Mouse (Mus musculus): Measurements from ENCODE around the gene Gm45233. TPM values are rescaled to one million over a fixed set of nuclear protein-coding genes. Genes with fewer than 3 reads are reported as not detected.

Gm45233 gene
- polyA plus RNA-seq, 1 experiment from 2014 or later: 0.31 TPM

DNA sequence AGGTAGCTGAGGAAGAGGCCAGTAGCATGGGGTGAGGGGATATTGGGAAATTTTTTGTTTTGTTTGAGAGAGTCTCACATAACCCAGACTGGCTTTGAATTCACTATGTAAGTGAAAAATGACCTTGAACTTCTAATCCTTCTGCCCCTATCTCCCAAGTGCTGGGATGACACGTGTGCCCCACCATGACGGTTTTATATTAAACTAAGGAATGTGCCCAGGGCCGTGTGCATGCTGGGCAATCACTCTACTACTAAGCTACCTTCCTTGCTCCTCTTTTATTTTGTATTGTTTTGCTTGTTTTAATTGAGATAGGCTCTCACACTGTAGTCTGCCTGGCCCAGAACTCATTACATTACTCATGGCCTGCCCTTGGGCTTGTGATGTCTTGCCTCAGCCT is 2.9 kb upstream of the Gm45233 start:
- ATAC-seq (ENCODE audit: insufficient number of reproducible peaks, low FRiP score, low TSS enrichment, low read depth) (no peak), DNase-seq (ENCODE audit: low spot score) (no peak)
- WGBS: 83% methylated on average over 3 of the region's 3 CpGs
- Histone ChIP-seq H3K9ac (ENCODE audit: low read length) (no peak overlapping the region), H3K4me2 (ENCODE audit: low read depth, severe bottlenecking) (no peak overlapping the region), H3K9me3 (ENCODE audit: control insufficient read depth, low read length) (no peaks in the 10 kb centered on the region), H3K27ac (replicated peaks; ENCODE audit: low read depth, low read length) (no peak overlapping the region), H3K36me3 (ENCODE audit: control insufficient read depth, insufficient read depth, low read length) (no peaks in the 10 kb centered on the region), H3K4me1 (ENCODE audit: control insufficient read depth, insufficient read depth, low read length) (peaks cover 7% of the 10 kb centered on the region; the same call in 1 of the 2 replicates), H3K27me3 (ENCODE audit: control insufficient read depth, insufficient read depth, low read length) (no peaks in the 10 kb centered on the region), H3K4me3 (ENCODE audit: low read depth, low read length) (no peak overlapping the region)

DNA sequence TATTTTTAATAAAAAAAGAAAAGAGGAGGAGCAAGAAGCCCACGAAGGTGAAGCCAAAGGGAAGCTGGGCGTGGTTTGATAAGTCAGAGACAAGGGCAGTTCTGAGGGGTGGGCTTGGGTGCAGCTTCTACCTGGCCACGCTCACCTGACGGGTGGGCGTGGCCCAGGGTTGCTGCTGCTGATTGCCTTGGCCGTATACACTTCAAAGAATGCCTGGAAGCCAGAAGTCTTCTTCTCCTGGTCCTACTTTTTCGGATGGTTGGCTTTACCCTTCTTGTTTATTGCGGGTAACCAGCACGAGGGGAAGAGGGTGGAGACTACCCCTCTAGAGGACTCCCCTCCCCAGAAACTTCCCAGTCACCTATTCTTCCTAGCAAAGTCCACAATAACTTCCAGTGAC is 1.2 kb upstream of the Gm45233 start:
- Histone ChIP-seq H3K9ac (ENCODE audit: low read length) (peak overlapping the region; percentile 65), H3K27ac (replicated peaks; ENCODE audit: low read depth, low read length) (peak overlapping the region; percentile 86; the same call in 1 of the 2 replicates), H3K9me3 (ENCODE audit: control insufficient read depth, low read length) (no peaks in the 10 kb centered on the region), H3K4me2 (ENCODE audit: low read depth, severe bottlenecking) (peak overlapping the region; percentile 71), H3K4me3 (ENCODE audit: low read depth, low read length) (peak overlapping the region; percentile 51), H3K36me3 (ENCODE audit: control insufficient read depth, insufficient read depth, low read length) (no peaks in the 10 kb centered on the region), H3K27me3 (ENCODE audit: control insufficient read depth, insufficient read depth, low read length) (no peaks in the 10 kb centered on the region), H3K4me1 (ENCODE audit: control insufficient read depth, insufficient read depth, low read length) (peaks cover 7% of the 10 kb centered on the region; the same call in 1 of the 2 replicates)
- ATAC-seq (ENCODE audit: insufficient number of reproducible peaks, low FRiP score, low TSS enrichment, low read depth): no peak
- DNase-seq (ENCODE audit: low spot score): no peak
- WGBS: 11% methylated on average over 9 of the region's 9 CpGs

GRCm38 (mm10) chr7:43443126-43443916 is 607 bp upstream of the Gm45233 start:
- peak; percentile 82 for ATAC-seq (ENCODE audit: insufficient number of reproducible peaks, low FRiP score, low TSS enrichment, low read depth)
- DNase-seq (ENCODE audit: low spot score): peak; percentile 73
- Histone ChIP-seq H3K9ac (ENCODE audit: low read length) (peak overlapping the region; percentile 65), H3K27ac (replicated peaks; ENCODE audit: low read depth, low read length) (peak overlapping the region; percentile 86), H3K4me1 (ENCODE audit: control insufficient read depth, insufficient read depth, low read length) (peaks cover 7% of the 10 kb centered on the region; the same call in 1 of the 2 replicates), H3K27me3 (ENCODE audit: control insufficient read depth, insufficient read depth, low read length) (no peaks in the 10 kb centered on the region), H3K9me3 (ENCODE audit: control insufficient read depth, low read length) (no peaks in the 10 kb centered on the region), H3K4me2 (ENCODE audit: low read depth, severe bottlenecking) (peak overlapping the region; percentile 71), H3K4me3 (ENCODE audit: low read depth, low read length) (peak overlapping the region; percentile 51), H3K36me3 (ENCODE audit: control insufficient read depth, insufficient read depth, low read length) (no peaks in the 10 kb centered on the region)
- WGBS: 1% methylated on average over 36 of the region's 36 CpGs

- Histone ChIP-seq H3K27me3 (ENCODE audit: control insufficient read depth, insufficient read depth, low read length) (no peaks in the 10 kb centered on the region), H3K36me3 (ENCODE audit: control insufficient read depth, insufficient read depth, low read length) (no peaks in the 10 kb centered on the region), H3K4me2 (ENCODE audit: low read depth, severe bottlenecking) (no peak overlapping the region), H3K27ac (replicated peaks; ENCODE audit: low read depth, low read length) (no peak overlapping the region), H3K4me1 (ENCODE audit: control insufficient read depth, insufficient read depth, low read length) (peaks cover 4% of the 10 kb centered on the region; the same call in 1 of the 2 replicates), H3K4me3 (ENCODE audit: low read depth, low read length) (no peak overlapping the region), H3K9ac (ENCODE audit: low read length) (no peak overlapping the region), H3K9me3 (ENCODE audit: control insufficient read depth, low read length) (no peaks in the 10 kb centered on the region)
- DNase-seq (ENCODE audit: low spot score) (no peak), ATAC-seq (ENCODE audit: insufficient number of reproducible peaks, low FRiP score, low TSS enrichment, low read depth) (no peak)
- WGBS: 86% methylated on average over 4 of the region's 4 CpGs
Observed at GRCm38 (mm10) chr7:43447801-43448200, 3.9 kb downstream of the Gm45233 start.

GRCm38 (mm10) chr7:43448246-43448645 is 4.3 kb downstream of the Gm45233 start:
- H3K4me3 ChIP-seq (ENCODE audit: low read depth, low read length): no peak overlapping the region
- H3K9ac ChIP-seq (ENCODE audit: low read length): no peak overlapping the region
- ATAC-seq (ENCODE audit: insufficient number of reproducible peaks, low FRiP score, low TSS enrichment, low read depth): no peak
- no peak overlapping the region for H3K4me2 ChIP-seq (ENCODE audit: low read depth, severe bottlenecking)
- no peak overlapping the region for H3K27ac ChIP-seq (replicated peaks; ENCODE audit: low read depth, low read length)
- H3K4me1 ChIP-seq (ENCODE audit: control insufficient read depth, insufficient read depth, low read length): 0 out of 2 replicates have a peak, but pooled peaks cover 3% of the 10 kb centered on the region
- H3K36me3 ChIP-seq (ENCODE audit: control insufficient read depth, insufficient read depth, low read length): no peaks in the 10 kb centered on the region; the same call in 1 of the 2 replicates
- H3K27me3 ChIP-seq (ENCODE audit: control insufficient read depth, insufficient read depth, low read length): no peaks in the 10 kb centered on the region
- no peak for DNase-seq (ENCODE audit: low spot score)
- WGBS: 97% methylated on average over 2 of the region's 3 CpGs
- H3K9me3 ChIP-seq (ENCODE audit: control insufficient read depth, low read length): no peaks in the 10 kb centered on the region

DNA sequence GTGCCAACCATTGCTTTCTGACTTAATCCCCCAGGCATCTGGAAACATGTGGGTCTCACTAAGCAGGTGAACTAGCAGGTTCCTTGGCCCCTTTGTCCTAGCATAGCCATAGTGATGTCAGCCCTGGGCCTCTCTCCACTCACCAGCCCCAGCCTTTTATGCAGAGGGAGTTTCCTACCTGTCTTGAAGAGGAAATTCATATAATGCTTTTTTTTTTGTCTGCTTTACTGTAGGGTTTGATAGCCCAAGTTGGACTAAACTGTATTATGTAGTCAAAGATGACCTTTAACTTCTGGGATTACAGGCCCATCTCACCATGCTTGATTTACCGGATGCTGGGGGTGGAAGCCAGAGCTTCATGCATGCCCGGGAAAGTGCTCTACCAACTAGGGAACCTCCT is 5.9 kb downstream of the Gm45233 start:
- Histone ChIP-seq H3K27ac (replicated peaks; ENCODE audit: low read depth, low read length) (no peak overlapping the region), H3K9ac (ENCODE audit: low read length) (no peak overlapping the region), H3K9me3 (ENCODE audit: control insufficient read depth, low read length) (no peaks in the 10 kb centered on the region), H3K4me1 (ENCODE audit: control insufficient read depth, insufficient read depth, low read length) (no peaks in the 10 kb centered on the region), H3K4me3 (ENCODE audit: low read depth, low read length) (no peak overlapping the region), H3K36me3 (ENCODE audit: control insufficient read depth, insufficient read depth, low read length) (no peaks in the 10 kb centered on the region; the same call in 1 of the 2 replicates), H3K27me3 (ENCODE audit: control insufficient read depth, insufficient read depth, low read length) (no peaks in the 10 kb centered on the region), H3K4me2 (ENCODE audit: low read depth, severe bottlenecking) (no peak overlapping the region)
- no peak for ATAC-seq (ENCODE audit: insufficient number of reproducible peaks, low FRiP score, low TSS enrichment, low read depth)
- 96% methylated on average over 2 of the region's 2 CpGs for WGBS
- DNase-seq (ENCODE audit: low spot score): no peak

GRCm38 (mm10) chr7:43451726-43452125 is 7.8 kb downstream of the Gm45233 start:
- Histone ChIP-seq H3K36me3 (ENCODE audit: control insufficient read depth, insufficient read depth, low read length) (no peaks in the 10 kb centered on the region; the same call in 1 of the 2 replicates), H3K4me3 (ENCODE audit: low read depth, low read length) (no peak overlapping the region), H3K4me1 (ENCODE audit: control insufficient read depth, insufficient read depth, low read length) (no peaks in the 10 kb centered on the region), H3K27ac (replicated peaks; ENCODE audit: low read depth, low read length) (no peak overlapping the region), H3K27me3 (ENCODE audit: control insufficient read depth, insufficient read depth, low read length) (no peaks in the 10 kb centered on the region), H3K9me3 (ENCODE audit: control insufficient read depth, low read length) (no peaks in the 10 kb centered on the region), H3K4me2 (ENCODE audit: low read depth, severe bottlenecking) (no peak overlapping the region), H3K9ac (ENCODE audit: low read length) (no peak overlapping the region)
- WGBS: 95% methylated on average over 11 of the region's 11 CpGs
- ATAC-seq (ENCODE audit: insufficient number of reproducible peaks, low FRiP score, low TSS enrichment, low read depth) (no peak), DNase-seq (ENCODE audit: low spot score) (no peak)

DNA sequence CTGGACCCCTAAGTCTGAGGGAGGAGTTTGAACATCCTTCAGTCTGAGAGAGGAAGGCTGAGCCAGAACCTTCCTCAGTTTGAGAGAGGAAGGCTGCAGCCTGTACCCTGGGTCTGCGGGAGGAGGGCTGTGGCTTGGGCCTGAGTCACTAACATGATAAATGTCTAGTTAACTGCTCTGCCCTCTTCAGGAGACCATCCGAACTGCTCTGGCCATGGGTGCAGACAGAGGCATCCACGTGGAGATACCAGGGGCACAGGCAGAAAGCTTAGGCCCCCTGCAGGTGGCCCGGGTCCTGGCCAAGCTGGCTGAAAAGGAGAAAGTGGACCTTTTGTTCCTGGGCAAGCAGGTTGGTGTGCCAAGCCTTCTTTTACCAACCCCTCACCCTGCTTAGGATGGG is 8.7 kb downstream of the Gm45233 start:
- H3K4me3 ChIP-seq (ENCODE audit: low read depth, low read length): no peak overlapping the region
- H3K27ac ChIP-seq (replicated peaks; ENCODE audit: low read depth, low read length): no peak overlapping the region
- ATAC-seq (ENCODE audit: insufficient number of reproducible peaks, low FRiP score, low TSS enrichment, low read depth) (no peak), DNase-seq (ENCODE audit: low spot score) (no peak)
- 48% methylated on average over 4 of the region's 4 CpGs for WGBS
- H3K4me1 ChIP-seq (ENCODE audit: control insufficient read depth, insufficient read depth, low read length): no peaks in the 10 kb centered on the region
- H3K36me3 ChIP-seq (ENCODE audit: control insufficient read depth, insufficient read depth, low read length): no peaks in the 10 kb centered on the region; the same call in 1 of the 2 replicates
- H3K4me2 ChIP-seq (ENCODE audit: low read depth, severe bottlenecking): no peak overlapping the region
- no peak overlapping the region for H3K9ac ChIP-seq (ENCODE audit: low read length)
- H3K27me3 ChIP-seq (ENCODE audit: control insufficient read depth, insufficient read depth, low read length): no peaks in the 10 kb centered on the region
- no peaks in the 10 kb centered on the region for H3K9me3 ChIP-seq (ENCODE audit: control insufficient read depth, low read length)
